Mouse (Mus musculus) kidney, embryonic 16.5 days (tissue): ENCODE results near the gene Fads3. TPM values are rescaled to one million over a fixed set of nuclear protein-coding genes. Genes with fewer than 3 reads are reported as not detected.

Source experiments
- ATAC-seq: fragments of 200-750 bp; cut with Nextera tagmentation; 2 replicates; pipeline ENCODE4 v1.8.0; 2017; ENCODE audit warnings: moderate TSS enrichment; ENCODE audit not compliant: low FRiP score, low TSS enrichment
- H3K27ac ChIP-seq: fragments of 300-500 bp; sonication (generic); 2 replicates; pipeline ENCODE4 v1.5.1; 2014; ENCODE audit warnings: low read length
- H3K27me3 ChIP-seq: fragments of 300-500 bp; sonication (generic); 2 replicates; pipeline ENCODE4 v1.6.1; 2014; ENCODE audit warnings: low read length, control low read depth, mixed read lengths; ENCODE audit not compliant: insufficient read depth
- H3K36me3 ChIP-seq: fragments of 300-500 bp; sonication (generic); 2 replicates; pipeline ENCODE4 v1.6.1; 2014; ENCODE audit warnings: low read length, control low read depth, mixed read lengths; ENCODE audit not compliant: insufficient read depth
- H3K4me1 ChIP-seq: fragments of 300-500 bp; sonication (generic); 2 replicates; pipeline ENCODE4 v1.6.1; 2014; ENCODE audit warnings: low read length, control low read depth, mixed read lengths; ENCODE audit not compliant: insufficient read depth
- H3K4me2 ChIP-seq: fragments of 300-500 bp; sonication (generic); replicated peaks from 2 replicates; pipeline ENCODE4 v1.6.1; 2014; ENCODE audit warnings: low read depth, low read length
- H3K4me3 ChIP-seq: fragments of 300-500 bp; sonication (generic); 2 replicates; pipeline ENCODE4 v1.5.1; 2014; ENCODE audit warnings: mild to moderate bottlenecking, low read length
- H3K9ac ChIP-seq: fragments of 300-500 bp; sonication (generic); replicated peaks from 2 replicates; pipeline ENCODE4 v1.6.1; 2014; ENCODE audit warnings: low read length
- H3K9me3 ChIP-seq: fragments of 300-500 bp; sonication (generic); 2 replicates; pipeline ENCODE4 v1.6.1; 2016; ENCODE audit warnings: low read length, control low read depth
- WGBS: fragments of 180-500 bp; shearing (Covaris S2); extraction: QIAGEN DNeasy Blood & Tissue Kit; methylation state at CpG from one replicate; pipeline ENCODE4 v1.1.7; 2014; 5-methylcytosine and 5-hydroxymethylcytosine counted together
- polyA plus RNA-seq: library from polyadenylated mRNA; unstranded; fragments of >200 nt; fragmentation: Nextera tagmentation; extraction: Ambion mirVana; gene quantifications from 2 replicates; pipeline ENCODE4 v1.2.1, GENCODE M21; 2015

Fads3 gene
- polyA plus RNA-seq, 1 experiment from 2014 or later: 36.5 TPM

DNA sequence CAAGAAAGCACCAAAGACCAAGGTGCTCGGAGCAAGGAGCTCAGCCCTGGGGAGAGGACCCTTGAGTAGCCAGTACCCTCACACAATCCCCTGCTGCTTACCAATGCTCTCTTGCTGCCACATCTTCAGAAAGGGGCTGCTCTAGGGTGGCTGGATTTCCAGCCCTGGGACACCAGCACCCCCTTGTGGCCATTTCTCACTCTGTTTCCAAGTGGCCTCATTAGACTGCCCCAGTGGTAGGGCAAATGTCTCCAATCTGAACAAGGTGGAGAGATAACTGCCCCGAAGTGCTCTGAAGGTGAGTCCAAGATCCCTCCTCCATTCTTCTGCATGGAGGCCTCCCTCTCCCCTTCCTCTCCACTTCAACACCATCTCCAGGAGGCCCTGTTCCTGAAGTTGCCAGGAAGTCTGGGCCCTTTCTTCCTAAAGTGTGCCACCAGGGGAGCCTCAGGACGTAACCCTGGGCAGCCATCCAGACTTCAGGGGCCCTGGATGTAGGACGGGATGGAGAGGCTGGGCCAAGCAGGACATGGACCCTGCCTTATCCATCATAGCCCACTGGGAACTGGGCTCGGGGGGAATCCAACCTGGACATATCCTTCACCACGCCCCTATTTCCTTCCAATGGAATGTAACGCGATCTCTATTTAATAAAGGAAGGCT, 6.5 kb upstream of the Fads3 start:
- Histone ChIP-seq H3K27me3 (no peaks in the 10 kb centered on the region; the same call in 1 of the 2 replicates), H3K9me3 (no peaks in the 10 kb centered on the region), H3K4me1 (peaks cover 23% of the 10 kb centered on the region), H3K4me2 (no peak overlapping the region), H3K9ac (no peak overlapping the region), H3K4me3 (no peak overlapping the region), H3K27ac (no peak overlapping the region), H3K36me3 (0 out of 2 replicates have a peak, but pooled peaks cover 3% of the 10 kb centered on the region)
- ATAC-seq: peak; percentile 69
- 47% methylated on average over 8 of the region's 8 CpGs for WGBS

DNA sequence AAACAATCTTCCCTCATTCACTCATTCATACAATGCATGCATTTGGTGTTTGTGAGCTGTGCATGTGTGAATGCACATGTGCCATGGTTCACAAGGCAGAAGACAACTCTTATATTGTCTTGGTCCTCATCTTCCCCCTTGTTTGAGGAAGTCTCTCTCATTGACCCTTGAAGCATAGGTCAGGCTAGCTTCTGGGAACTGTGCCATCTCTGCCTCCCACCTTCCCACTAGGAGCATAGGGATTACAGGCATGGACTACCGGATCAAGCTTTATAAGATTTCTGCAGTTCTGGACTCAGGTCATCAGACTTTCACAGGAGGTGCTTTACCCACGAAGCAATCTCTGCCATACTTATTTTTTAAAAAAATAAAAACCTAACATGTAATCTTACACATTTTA, 3.8 kb upstream of the Fads3 start:
- no peaks in the 10 kb centered on the region for H3K9me3 ChIP-seq
- 37% methylated on average over 2 of the region's 2 CpGs for WGBS
- H3K4me2 ChIP-seq: no peak overlapping the region
- no peak overlapping the region for H3K27ac ChIP-seq
- peaks cover 35% of the 10 kb centered on the region for H3K4me1 ChIP-seq
- no peaks in the 10 kb centered on the region; the same call in 1 of the 2 replicates for H3K27me3 ChIP-seq
- H3K4me3 ChIP-seq: no peak overlapping the region
- H3K9ac ChIP-seq: no peak overlapping the region
- ATAC-seq: no peak
- H3K36me3 ChIP-seq: no peaks in the 10 kb centered on the region

DNA sequence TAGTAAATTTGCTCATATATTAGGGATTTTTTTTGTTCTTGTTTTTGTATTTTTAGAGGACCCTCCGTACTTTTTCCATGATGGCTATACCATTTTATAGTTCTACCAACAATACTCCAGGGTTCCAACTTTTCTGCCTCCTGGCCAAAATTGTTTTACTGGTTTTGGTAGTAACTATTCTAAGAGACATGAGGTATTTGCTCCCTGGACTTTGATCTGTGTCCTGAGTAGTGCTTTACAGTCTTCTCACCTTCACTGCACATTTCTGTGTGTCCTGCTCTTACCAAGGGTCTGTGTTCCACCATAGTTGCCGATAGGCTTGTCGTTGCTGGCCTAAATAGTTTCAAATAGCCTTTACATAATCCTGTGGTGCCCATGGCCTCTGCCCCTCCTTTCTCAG, 3.0 kb upstream of the Fads3 start:
- Histone ChIP-seq H3K9me3 (no peaks in the 10 kb centered on the region), H3K27me3 (no peaks in the 10 kb centered on the region; the same call in 1 of the 2 replicates), H3K4me2 (no peak overlapping the region), H3K27ac (peak overlapping the region; percentile 32; the same call in 1 of the 2 replicates), H3K36me3 (no peaks in the 10 kb centered on the region), H3K4me1 (peaks cover 43% of the 10 kb centered on the region), H3K4me3 (no peak overlapping the region), H3K9ac (no peak overlapping the region)
- WGBS: 77% methylated on average over 3 of the region's 3 CpGs
- no peak for ATAC-seq

DNA sequence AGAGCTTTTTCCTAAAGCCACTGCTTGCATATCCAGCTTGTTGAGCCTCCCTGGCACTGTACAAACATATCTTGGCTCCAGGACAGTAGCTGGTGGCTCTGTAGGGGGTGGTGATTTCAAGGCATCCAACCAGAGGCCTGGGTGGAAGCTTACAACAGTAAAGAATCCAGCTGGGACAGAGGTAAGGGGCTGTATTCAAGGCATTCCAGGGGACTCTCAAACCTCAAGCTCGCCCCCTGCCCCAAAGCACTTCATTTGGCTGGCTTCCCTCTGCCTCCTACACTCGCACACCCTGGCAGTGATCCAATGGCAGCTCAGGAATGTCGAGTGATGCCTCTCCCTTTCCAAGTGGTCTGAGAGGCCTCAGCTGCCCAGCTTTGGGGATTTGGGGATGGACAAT, 2.5 kb upstream of the Fads3 start:
- WGBS: 2% methylated on average over 3 of the region's 3 CpGs
- no peak overlapping the region for H3K4me3 ChIP-seq
- H3K4me1 ChIP-seq: peaks cover 46% of the 10 kb centered on the region
- no peak overlapping the region for H3K4me2 ChIP-seq
- no peak overlapping the region for H3K9ac ChIP-seq
- no peaks in the 10 kb centered on the region for H3K36me3 ChIP-seq
- H3K9me3 ChIP-seq: no peaks in the 10 kb centered on the region
- H3K27me3 ChIP-seq: no peaks in the 10 kb centered on the region; the same call in 1 of the 2 replicates
- H3K27ac ChIP-seq: peak overlapping the region; percentile 32; the same call in 1 of the 2 replicates
- no peak for ATAC-seq

DNA sequence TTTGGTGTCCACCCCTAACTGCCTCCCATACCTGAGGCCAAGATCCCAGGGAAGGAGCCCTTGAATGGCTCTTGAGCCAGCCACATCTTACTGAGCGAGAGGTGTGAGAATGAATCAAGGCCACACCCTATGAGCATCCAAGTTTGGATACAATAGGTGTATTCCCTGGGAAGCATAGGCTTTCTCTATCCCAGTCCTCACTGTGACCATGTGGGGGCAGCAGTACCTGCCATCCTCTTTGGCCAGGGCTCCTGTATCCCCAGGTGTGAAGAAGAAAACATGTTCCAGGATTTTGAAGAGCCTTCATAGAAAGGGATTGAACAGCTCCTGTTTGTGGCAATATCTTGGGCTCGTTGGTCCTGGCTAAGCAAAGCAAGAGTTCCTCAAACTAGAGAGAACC, 1.8 kb upstream of the Fads3 start:
- H3K27ac ChIP-seq: no peak overlapping the region
- 85% methylated on average over 2 of the region's 2 CpGs for WGBS
- H3K9me3 ChIP-seq: no peaks in the 10 kb centered on the region
- H3K9ac ChIP-seq: no peak overlapping the region
- H3K4me3 ChIP-seq: no peak overlapping the region
- H3K27me3 ChIP-seq: no peaks in the 10 kb centered on the region; the same call in 1 of the 2 replicates
- ATAC-seq: no peak
- no peak overlapping the region for H3K4me2 ChIP-seq
- no peaks in the 10 kb centered on the region for H3K36me3 ChIP-seq
- peaks cover 46% of the 10 kb centered on the region for H3K4me1 ChIP-seq

DNA sequence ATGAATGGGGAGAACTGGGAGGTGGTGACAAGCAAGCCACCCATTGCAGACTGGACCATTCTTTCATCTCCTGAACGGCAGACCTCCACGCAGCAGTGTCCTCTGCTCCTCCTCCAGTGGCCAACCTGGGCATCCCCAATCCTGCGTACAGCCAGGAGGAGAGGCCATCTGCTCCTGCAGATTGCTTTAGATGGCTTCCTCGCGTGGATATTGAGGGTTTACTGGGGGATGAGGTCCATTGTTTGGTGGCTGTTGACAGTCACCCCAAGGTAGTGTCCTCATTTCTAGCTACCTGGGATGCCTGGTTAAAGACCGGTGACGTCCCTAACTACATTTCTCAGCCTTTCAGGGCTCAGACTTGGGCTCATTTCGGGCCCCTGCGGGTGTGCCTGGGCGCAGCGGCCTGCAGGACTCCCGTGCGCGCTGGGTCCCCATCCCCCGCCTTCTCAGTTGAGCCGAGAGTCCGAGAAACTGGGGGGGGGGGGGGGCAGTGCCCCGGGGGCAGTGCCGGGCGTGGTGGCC, 442 bp upstream of the Fads3 start:
- WGBS: 8% methylated on average over 15 of the region's 20 CpGs
- peak overlapping the region; percentile 79 for H3K9ac ChIP-seq
- H3K27me3 ChIP-seq: no peaks in the 10 kb centered on the region; the same call in 1 of the 2 replicates
- H3K27ac ChIP-seq: peak overlapping the region; percentile 48; the same call in 1 of the 2 replicates
- no peak for ATAC-seq
- peak overlapping the region; percentile 96 for H3K4me2 ChIP-seq
- peaks cover 46% of the 10 kb centered on the region for H3K4me1 ChIP-seq
- H3K4me3 ChIP-seq: peak overlapping the region; percentile 73
- H3K9me3 ChIP-seq: no peaks in the 10 kb centered on the region
- no peaks in the 10 kb centered on the region for H3K36me3 ChIP-seq

DNA sequence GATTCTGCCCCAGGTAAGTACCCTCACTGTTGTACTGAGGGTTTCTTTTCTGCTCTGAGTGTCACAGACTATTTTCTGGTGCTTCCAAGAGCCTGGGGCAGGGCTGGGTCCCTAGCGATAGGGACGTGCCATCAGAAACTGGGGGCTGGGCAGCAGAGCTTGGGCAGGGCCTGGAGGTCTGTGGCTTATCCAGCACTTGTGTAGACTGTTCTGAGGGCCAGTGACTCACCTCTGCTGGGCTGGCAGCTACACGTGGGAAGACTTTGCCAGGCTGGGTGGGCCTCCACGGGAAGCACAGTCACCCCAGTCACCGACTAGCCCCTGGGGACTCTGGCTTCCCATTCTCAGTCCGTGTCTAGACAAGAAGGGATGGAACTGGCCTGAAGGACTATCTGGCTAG, 863 bp downstream of the Fads3 start:
- Histone ChIP-seq H3K4me3 (peak overlapping the region; percentile 73), H3K27me3 (no peaks in the 10 kb centered on the region; the same call in 1 of the 2 replicates), H3K27ac (no peak overlapping the region), H3K36me3 (no peaks in the 10 kb centered on the region), H3K4me2 (peak overlapping the region; percentile 96), H3K9me3 (no peaks in the 10 kb centered on the region), H3K9ac (peak overlapping the region; percentile 79), H3K4me1 (peaks cover 56% of the 10 kb centered on the region)
- ATAC-seq: 0 out of 2 replicates have a peak, but pooled peaks have one; percentile 0
- WGBS: 50% methylated on average over 6 of the region's 6 CpGs

DNA sequence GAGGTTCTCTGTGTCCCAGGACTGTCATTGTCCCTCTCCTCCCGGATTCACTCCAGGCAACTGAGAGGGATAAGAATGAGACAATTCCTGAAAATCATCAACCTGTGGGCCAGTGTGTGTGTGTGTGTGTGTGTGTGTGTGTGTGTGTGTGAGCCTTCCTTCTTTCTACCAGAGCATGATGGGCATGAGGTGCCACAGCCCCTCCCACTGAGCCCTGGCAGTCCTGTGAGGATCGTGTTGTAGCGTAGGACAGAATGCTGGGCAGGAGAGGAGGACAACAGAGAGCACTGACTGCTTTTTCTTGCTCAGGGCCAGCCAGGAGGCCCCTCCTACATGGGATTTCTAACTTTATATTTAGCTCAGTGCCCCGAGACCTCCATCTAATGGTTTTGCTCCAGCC, 1.4 kb downstream of the Fads3 start:
- Histone ChIP-seq H3K4me3 (peak overlapping the region; percentile 73), H3K9me3 (no peaks in the 10 kb centered on the region), H3K36me3 (no peaks in the 10 kb centered on the region), H3K27ac (no peak overlapping the region), H3K27me3 (no peaks in the 10 kb centered on the region; the same call in 1 of the 2 replicates), H3K4me2 (peak overlapping the region; percentile 96), H3K9ac (peak overlapping the region; percentile 79; the same call in 1 of the 2 replicates), H3K4me1 (peaks cover 50% of the 10 kb centered on the region)
- no peak for ATAC-seq
- 79% methylated on average over 4 of the region's 4 CpGs for WGBS

DNA sequence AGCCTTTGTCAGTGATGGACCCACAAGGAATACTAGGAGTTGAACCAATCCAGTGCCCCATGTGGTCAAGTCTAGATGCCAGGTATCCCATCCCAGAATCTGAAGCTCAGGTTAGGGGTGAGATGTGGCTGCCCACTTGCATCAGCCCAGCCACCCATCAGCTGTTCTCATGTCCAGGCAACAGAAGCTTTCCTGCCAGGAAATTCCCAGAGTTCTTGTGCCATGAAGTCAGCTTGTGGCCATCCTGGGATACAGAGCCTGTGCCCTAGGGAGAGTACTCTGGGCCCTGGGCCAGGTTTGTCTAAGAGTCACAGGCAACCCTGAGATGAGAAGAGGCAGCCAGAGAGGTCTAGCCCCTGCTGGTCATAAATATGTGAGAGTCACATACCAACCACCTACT, 2.3 kb downstream of the Fads3 start:
- Histone ChIP-seq H3K4me1 (peaks cover 43% of the 10 kb centered on the region), H3K4me3 (no peak overlapping the region), H3K4me2 (no peak overlapping the region), H3K36me3 (no peaks in the 10 kb centered on the region), H3K9me3 (no peaks in the 10 kb centered on the region), H3K27ac (no peak overlapping the region), H3K27me3 (no peaks in the 10 kb centered on the region; the same call in 1 of the 2 replicates), H3K9ac (no peak overlapping the region)
- no peak for ATAC-seq

DNA sequence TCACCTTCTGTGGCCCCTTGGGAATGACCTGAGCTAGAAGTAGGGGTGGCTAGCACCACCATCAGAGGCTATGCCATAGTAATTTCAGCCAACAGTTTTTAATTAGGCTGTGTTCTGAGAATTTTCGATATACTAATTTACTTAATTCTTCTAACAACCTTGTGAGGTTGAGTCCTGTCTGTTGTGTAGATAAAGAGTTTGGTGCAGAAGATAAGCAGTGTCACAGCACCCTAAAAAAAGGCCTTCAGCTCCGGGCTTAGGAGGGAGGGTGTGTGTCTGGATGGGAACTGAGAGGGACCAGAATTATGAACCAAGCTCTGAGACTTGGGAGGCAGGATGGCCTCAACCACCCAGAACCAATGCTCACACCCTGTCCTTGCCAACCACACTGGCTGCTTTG, 4.3 kb downstream of the Fads3 start:
- no peak for ATAC-seq
- Histone ChIP-seq H3K9me3 (no peaks in the 10 kb centered on the region), H3K4me2 (no peak overlapping the region), H3K27ac (no peak overlapping the region), H3K36me3 (no peaks in the 10 kb centered on the region), H3K4me1 (peaks cover 34% of the 10 kb centered on the region), H3K27me3 (no peaks in the 10 kb centered on the region), H3K4me3 (no peak overlapping the region), H3K9ac (no peak overlapping the region)
- 78% methylated on average over 2 of the region's 2 CpGs for WGBS
